Mouse (Mus musculus) v-Abl transformed pro-B cells (cell line): ENCODE measurements around the gene Tnfrsf22.
"Not testable (repeated sequence)": the region's sequence is repeated elsewhere in the genome, so short reads cannot be mapped to it uniquely, and the experiment has no call there.

Experiments
- in situ Hi-C, 2 experiments: fragments of 400-800 bp; cut with MboI; formaldehyde crosslinking; loops; one replicate each; pipeline ENCODE4 v1.15.1; 2025; ENCODE audit not compliant: unreplicated experiment in 2 of 2

Tnfrsf22 gene

DNA sequence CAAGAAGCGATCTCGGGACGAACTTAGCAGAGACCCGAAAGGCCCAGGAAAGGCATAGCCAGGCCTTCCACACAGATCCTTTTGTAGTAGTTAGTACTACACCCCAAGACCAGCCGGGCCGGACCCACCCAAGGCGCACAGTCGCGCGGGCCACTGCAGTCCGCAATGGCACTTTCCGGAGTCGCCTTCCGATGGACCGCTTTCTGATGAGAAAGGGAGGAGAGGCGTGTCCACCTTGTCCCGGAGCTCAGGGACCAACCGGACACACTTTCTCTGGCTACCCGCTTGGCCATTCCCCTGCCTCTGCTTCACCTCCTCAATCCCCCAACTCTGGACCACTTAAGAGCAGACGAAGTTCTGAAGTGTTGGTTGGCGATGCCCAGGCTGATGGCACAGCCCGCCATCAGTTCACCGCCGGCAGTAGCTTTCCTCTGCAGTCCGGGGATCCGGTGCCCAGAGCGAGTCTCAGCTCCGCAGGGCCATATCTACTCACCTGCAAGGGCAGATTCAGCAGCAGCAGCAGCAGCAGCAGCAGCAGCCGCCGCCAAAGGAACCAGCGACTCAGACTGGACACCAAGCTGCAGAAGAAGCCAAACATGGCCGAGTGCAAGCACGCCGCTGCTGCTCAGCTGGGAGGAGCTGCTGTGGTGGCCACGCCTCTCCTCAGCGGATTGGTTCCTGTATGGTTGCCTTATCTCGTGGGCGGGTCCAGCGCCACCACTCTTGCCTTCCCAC is at the start of gene Tnfrsf22:
Tnfrsf22 (minus strand) TSS at position 628 of the 735 bp plus-strand sequence.
- in situ Hi-C loops, result no loop called here

DNA sequence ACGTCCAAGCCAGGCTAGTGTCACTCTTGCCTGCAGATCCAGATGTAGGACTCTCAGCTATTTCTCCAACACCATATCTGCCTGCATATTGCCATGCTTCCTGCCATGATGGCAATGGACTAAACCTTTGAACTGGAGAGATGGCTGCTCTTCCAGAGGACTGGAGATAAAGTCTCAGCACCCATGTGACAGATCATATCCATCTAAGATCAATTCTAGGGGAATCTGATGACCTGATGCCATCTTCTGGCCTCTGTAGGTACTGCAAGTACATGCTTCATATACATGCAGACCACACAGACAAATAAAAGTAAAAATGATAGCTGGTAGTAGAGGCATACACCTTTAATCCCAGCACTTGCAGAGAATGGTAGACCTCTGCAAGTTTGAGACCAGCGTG is 46.7 kb upstream of the Tnfrsf22 start:
- in situ Hi-C loops, result loop anchor here (5.0 to 10.0 kb wide), 3 partner anchors 89 to 114 kb away; no protein-coding TSS in a partner anchor

DNA sequence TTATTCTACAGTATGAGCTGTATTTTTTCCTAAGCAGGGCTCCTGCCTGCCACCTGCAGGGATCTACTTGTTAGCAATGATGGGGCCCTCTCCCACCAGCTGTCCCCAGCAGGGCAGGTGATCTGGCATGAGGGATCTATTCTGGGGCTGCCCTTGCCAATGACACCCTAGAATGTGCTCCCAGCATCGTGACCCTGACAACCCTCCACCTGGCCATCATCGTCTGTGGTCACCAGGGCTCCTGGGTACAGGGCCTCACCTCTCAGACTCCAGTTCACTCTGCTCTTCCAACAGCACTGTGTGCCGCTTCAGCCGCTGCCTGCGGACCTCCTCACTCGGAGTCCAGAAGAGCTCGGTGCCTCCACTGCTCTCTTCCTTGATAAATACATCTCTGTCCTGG is 45.1 kb upstream of the Tnfrsf22 start:
- in situ Hi-C loops, result loop anchor here in 1 of 2 experiments (10.0 kb wide), 1 partner anchor 110 kb away; no protein-coding TSS in a partner anchor

DNA sequence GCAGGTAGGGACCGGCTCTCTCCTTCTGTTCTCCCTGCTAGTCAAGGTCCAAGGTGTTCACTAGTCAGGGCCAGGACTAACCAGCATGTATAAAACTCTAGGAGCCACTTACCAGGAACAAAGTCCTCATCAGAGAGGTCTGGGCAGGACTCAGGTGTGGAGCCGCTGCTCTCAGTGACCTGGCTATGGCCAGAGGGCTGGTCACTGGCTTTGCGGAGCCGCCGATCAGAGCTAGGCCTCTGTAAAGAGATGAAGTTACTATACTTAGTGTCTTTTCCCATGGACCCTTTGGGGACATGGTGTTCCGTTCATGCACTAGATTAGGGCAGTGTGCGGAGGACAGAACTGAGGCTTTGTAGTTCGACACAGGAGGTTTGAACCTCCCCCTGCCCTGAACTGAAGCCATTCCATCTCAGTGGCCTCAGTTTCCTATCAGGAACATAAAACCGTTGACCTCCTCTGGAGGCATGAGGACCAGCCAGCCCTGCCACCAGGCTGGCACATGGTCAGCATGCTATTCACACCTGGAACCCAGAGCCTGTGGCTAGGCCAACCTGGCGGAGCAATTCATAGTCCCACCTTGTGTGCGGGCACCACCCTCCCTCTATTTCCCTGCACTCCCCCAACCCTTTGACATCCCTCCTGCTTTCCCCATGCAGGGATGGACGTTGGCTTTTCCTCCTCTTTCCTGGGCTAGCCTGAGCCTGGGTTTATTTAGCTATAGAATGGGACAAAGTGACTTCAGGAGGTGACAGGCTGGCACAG is 43.5 kb upstream of the Tnfrsf22 start:
- in situ Hi-C loops, result loop anchor here in 1 of 2 experiments (10.0 kb wide), 1 partner anchor 108 kb away; no protein-coding TSS in a partner anchor

DNA sequence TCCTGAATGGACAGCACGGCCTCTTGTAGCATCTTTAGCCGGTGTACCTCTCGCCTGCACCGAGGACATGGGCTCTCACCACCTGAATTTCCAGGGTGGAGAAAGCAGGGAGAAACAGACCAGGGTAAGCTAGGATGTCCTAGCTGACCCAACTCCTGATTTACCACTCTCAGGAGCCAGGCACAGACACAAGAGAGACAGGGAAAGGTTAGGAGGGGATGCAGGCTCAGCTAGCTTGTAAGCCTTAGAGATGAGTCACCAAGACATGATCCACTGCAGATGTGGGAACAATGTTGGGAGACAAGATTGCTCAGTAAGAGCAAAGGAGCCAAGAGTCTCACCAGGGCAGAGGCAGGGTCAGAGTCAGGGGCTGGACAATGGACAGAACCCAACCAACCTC is 42.4 kb upstream of the Tnfrsf22 start:
- in situ Hi-C loops, result loop anchor here in 1 of 2 experiments (10.0 kb wide), 1 partner anchor 107 kb away; no protein-coding TSS in a partner anchor

DNA sequence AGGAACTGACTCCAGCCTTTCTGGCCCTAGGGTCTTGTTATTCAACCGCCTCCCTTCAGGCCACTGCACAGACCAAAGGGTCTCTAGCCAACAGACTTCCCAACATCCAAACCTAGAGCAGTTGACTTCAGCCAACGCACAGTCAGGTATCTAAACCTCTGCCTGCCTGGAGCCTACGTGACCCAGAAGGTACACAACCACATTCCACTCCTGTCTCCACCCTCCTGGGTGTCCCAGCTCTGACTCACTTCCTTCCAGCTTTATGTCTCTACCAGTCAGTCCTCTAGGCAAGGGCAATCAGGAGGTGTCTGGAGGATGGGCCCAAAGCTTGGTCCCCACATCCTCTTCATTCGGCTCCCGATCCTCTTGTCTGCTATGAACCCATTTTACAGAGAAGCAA is 41.7 kb upstream of the Tnfrsf22 start:
- in situ Hi-C loops, result loop anchor here in 1 of 2 experiments (10.0 kb wide), 1 partner anchor 106 kb away; no protein-coding TSS in a partner anchor

DNA sequence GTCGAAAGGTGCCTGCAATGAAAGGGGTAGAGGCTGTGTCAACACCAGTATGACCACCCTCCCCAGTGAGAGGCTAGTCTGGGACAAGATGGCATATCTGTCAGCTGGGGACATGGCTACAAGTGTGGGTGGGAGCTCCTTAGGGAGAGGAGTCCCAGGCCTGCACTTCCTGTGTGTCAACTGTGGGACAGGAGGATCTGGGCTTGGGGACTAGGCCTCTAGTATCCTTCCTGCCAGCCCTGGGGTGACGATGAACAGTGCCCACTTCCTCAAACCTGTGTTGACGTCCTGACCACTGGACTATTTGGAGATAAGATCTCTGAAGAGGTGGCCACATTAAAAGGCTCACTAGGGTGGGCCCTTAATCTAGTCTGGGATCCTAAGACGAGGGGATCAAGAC is 40.5 kb upstream of the Tnfrsf22 start:
- in situ Hi-C loops, result loop anchor here in 1 of 2 experiments (10.0 kb wide), 1 partner anchor 105 kb away; no protein-coding TSS in a partner anchor

DNA sequence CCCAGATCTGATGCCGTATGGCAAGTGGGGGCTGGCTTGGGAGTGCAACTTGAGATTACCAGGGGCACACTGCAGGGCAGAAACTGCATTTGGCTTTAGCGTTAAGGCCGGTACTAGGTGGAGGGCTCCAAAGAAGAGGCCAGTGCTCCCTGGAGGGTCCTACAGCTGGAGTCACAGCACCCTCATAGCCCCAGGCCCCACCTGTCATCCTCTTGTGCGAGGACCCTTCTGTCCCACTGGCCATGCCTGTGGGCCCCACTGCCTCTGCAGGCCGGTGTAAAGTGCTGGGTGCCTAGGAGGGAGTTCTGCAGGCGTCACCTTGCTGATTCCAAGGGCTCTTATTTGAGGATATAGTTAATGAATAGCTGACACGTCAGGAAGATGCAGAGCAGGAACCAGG is 40.0 kb upstream of the Tnfrsf22 start:
- in situ Hi-C loops, result no loop called here

DNA sequence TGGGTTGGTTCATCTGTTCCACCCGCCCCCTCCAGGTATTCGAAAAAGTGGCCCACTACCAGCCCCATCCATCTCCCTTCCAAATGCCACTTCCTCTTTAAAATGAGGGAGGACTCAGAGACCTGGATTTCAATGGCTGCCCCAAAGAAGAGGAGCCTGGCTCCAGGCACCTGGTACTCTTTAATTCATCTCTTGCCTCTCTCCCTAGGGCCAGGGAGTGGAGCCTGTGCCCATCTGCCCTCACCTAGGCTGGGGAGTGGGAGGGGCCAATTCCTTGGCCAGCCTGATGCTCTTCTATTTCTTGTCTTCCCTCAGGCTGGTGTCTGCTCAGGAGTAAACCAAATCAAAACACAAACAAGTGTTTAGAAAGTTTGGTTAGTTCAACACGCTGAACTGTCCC is 37.2 kb upstream of the Tnfrsf22 start:
- in situ Hi-C loops, result not testable (repeated sequence)

DNA sequence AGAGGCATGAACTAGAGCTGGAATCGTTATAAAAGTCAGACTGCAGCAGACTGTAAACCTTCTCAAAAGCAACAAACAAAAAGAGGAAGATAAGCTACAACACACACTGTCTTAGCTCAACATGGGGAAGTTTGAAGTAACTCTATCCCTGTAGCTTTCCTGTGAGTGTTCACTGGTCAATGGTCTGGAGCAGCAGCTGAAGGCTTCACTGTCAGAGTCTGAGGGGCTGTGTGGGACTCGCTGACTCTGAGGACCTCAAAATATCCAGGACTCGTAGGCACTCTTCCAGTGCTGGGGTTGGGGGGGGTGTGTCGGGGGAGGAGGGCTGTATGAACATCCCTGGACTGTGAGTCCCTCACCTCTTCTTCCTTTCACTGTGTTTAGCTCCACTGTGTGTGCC is 36.7 kb upstream of the Tnfrsf22 start:
- in situ Hi-C loops, result not testable (repeated sequence)

DNA sequence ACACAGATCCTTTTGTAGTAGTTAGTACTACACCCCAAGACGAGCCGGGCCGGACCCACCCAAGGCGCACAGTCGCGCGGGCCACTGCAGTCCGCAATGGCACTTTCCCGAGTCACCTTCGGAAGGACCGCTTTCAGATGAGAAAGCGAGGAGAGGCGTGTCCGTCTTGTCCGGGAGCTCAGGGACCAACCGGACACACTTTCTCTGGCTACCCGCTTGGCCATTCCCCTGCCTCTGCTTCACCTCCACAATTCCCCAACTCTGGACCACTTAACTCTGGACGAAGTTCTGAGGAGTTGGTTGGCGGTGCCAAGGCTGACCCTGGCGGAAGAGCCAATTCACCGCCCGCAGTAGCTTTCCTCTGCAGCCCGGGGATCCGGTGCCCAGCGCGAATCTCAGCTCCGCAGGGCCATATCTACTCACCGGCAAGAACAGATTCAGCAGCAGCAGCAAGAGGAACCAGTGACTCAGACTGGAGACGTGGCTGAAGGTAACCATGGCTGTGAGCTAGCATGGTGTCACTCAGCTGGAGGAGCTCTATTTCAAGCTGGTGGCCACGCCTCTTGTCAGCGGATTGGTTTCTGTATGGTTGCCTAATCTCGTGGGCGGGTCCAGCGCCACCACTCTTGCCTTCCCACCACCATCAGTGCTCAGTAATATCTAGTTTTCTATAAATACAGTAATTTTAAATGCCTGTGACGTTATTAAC is 36.1 kb upstream of the Tnfrsf22 start, which contains the start of gene Tnfrsf23:
Tnfrsf23 (minus strand) TSS at position 514 of the 709 bp plus-strand sequence.
- in situ Hi-C loops, result no loop called here

DNA sequence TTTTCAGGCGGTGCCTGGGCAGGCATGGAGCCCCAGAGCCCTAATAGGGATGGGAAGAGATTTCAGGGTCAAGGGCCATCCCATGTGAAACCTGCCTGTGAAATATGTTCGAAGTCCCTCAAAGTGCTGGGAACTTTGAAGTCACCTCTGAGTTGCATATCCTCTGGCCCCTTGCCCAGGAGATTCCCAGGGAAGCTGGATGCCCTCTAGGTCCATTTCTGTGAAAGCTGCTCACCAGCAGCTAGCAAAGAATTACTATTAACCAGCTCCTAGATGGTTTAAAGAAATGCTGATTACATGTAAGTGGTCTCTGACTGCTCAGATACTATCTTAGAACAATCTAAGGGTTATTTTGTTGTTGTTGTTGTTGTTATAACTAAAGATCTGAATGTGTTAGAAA is 35.1 kb upstream of the Tnfrsf22 start:
- in situ Hi-C loops, result loop anchor here in 1 of 2 experiments (5.0 kb wide), 1 partner anchor 62 kb away; no protein-coding TSS in a partner anchor

DNA sequence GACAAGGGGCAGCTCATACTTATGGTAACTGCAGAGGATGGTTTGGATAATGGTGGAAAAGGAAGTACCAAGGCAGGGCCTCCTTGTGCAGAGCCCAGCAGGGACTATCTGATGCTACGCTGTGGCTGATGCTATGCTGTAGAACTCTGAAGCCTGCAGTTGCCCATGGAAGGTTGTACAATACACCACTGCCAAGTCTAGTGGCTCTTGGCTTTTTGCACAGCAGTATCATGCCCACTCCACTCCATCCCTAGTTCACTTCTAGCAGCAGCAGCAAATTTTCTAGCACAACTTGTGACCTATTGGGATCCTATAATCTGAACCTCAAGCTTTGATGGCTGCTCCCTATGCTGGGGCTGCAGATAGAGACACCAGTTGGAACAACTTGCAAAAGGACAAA is 32.1 kb upstream of the Tnfrsf22 start:
- in situ Hi-C loops, result loop anchor here in 1 of 2 experiments (5.0 kb wide), 1 partner anchor 59 kb away; no protein-coding TSS in a partner anchor

DNA sequence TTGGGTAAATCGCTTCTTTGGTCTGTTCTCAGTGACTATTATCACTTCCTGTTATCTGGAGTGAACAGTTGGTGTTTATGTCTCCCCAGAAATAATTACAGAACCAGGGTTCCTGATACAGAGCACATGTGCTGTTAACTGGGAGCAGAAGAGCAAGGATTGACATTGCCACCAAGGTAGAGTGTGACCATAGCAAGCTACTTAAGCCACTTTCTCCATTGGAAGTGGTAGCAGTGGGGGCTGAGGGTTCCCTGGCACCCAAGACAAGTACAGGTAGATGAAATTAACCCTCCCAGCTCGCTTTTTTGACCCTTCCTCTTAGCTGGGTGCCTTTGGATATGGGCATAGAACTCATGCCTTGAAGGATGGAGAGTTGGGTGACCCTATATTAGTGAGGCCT is 31.4 kb upstream of the Tnfrsf22 start:
- in situ Hi-C loops, result loop anchor here in 1 of 2 experiments (5.0 kb wide), 1 partner anchor 59 kb away; no protein-coding TSS in a partner anchor

DNA sequence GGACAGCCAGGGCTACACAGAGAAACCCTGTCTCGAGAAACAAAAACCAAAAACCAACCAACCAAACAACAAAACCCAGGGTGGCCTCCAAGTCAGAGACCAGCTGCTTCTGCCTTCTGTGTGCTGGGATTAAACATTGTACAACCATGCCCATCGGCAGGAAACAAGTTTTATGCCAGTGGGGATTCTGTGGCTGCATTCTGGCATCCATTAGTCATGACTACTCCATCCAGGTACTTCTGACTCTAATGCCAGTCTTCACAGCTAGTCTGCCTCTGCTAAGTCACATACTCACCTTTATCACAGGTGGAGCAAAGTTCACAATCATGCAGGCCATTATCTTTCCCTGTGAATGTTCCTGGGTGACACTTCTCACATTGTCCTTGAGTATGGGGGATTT is 30.2 kb upstream of the Tnfrsf22 start:
- in situ Hi-C loops, result loop anchor here in 1 of 2 experiments (5.0 kb wide), 1 partner anchor 57 kb away; no protein-coding TSS in a partner anchor

DNA sequence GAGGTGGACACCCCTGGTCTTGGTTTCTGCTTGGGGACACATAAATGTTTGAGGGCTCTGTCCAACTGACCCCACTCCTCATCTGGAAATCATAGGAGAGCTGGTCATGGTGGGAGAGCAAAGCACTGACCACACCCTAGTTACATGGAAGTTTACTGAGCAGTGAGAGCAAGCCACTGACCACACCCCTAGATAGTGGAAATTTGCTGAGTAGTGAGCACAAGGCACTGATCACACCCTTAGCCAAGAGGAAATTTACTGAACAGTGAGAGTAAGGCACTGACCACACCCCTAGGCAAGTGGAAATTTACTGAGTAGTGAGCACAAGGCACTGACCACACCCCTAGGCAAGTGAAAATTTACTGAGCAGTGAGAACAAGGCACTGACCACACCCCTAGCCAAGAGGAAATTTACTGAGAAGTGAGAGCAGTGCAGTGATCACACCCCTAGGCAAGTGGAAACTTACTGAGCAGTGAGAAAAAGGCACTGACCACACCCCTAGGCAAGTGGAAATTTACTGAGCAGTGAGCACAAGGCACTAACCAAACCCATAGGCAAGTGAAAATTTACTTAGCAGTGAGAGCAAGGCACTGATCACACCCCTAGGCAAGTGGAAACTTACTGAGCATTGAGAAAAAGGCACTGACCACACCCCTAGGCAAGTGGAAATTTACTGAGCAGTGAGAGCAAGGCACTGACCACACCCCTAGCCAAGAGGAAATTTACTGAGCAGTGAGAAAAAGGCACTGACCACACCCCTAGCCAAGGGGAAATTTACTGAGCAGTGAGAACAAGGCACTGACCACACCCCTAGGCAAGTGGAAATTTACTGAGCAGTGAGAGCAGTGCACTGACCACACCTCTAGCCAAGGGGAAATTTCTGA is 17.2 kb upstream of the Tnfrsf22 start:
- in situ Hi-C loops, result no loop called here

DNA sequence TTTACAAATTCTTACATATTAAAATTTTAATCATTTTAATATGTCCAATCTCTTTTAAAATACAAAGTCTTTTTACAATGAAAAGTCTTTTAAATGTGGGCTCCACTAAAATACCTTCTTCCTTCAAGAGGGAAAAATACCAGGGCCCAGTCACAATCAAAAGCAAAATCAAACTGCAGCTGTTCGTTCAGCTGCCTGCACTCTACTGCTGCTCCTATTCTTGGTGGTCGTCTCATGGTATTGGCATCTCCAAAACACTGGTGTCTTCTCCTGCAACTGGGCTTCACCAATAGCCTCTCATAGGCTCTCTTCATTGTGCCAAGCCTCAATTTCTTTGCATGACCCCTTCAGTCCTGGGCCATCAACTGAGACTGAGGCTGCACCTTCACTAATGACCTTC is 14.0 kb upstream of the Tnfrsf22 start:
- in situ Hi-C loops, result no loop called here

DNA sequence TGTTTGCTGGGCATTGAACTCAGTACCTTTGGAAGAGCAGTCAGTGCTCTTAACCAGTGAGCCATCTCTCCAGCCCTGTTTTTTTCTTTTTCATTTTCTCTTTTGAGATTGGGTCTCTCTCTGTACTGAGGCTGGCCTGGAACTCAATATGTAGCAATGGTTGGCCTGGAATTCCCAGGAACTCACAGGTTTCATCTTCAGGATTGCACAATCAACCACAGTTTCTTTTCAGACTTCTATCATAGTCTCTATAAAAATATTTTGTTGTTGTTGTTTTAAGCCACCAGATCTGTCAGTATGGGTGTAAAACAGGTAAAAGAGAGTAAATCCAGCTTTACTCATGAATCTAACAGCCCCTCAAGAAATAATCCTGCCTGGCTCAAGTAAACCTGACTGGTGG is 11.3 kb upstream of the Tnfrsf22 start:
- in situ Hi-C loops, result no loop called here

DNA sequence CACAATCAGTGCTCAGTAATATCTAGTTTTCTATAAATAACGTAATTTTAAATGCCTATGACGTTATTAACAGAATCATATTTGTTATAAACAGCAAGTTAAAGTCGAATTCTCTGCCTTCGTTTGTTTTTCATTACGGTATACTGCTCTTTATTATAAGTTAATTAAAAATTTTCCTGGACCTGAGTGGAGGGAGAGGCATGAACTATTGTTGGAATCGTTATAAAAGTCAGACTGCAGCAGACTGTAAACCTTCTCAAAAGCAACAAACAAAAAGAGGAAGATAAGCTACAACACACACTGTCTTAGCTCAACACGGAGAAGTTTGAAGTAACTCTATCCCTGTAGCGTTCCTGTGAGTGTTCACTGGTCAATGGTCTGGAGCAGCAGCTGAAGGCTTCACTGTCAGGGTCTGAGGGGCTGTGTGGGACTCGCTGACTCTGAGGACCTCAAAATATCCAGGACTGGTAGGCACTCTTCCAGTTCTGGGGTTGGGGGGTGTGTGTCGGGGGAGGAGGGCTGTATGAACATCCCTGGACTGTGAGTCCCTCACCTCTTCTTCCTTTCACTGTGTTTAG is 397 bp upstream of the Tnfrsf22 start:
- in situ Hi-C loops, result not testable (repeated sequence)
